Mouse (Mus musculus) liver, adult 2 months (tissue): Measurements from ENCODE around the gene Pknox1. TPM values are rescaled to one million over a fixed set of nuclear protein-coding genes. Genes with fewer than 3 reads are reported as not detected.

ENCODE experiments used
- DNase-seq: peaks from one replicate; pipeline ENCODE4 v3.0.0-alpha.2; 2011; ENCODE audit warnings: low read depth, low spot score; ENCODE audit errors: extremely low read depth
- H3K27ac ChIP-seq: fragments of 200-500 bp; replicated peaks from 2 replicates; pipeline ENCODE4 v1.5.1; 2012; ENCODE audit warnings: low read depth, mild to moderate bottlenecking, control low read depth, inconsistent platforms, low read length; ENCODE audit not compliant: insufficient read depth
- H3K27me3 ChIP-seq: fragments of 200-500 bp; 2 replicates; pipeline ENCODE4 v1.6.1; 2012; ENCODE audit warnings: mild to moderate bottlenecking, moderate library complexity, low read length, inconsistent platforms; ENCODE audit not compliant: control insufficient read depth, insufficient read depth
- H3K36me3 ChIP-seq: fragments of 200-500 bp; 2 replicates; pipeline ENCODE4 v1.6.1; 2012; ENCODE audit warnings: low read length, inconsistent platforms; ENCODE audit not compliant: control insufficient read depth, insufficient read depth
- H3K4me1 ChIP-seq: fragments of 200-500 bp; 2 replicates; pipeline ENCODE4 v1.6.1; 2011; ENCODE audit warnings: low read length; ENCODE audit not compliant: control insufficient read depth, insufficient read depth
- H3K4me3 ChIP-seq: fragments of 200-500 bp; 2 replicates; pipeline ENCODE4 v1.5.1; 2011; ENCODE audit warnings: low read depth, mild to moderate bottlenecking, control low read depth, low read length, moderate library complexity; ENCODE audit not compliant: insufficient read depth
- H3K79me2 ChIP-seq: fragments of 200-500 bp; 2 replicates; pipeline ENCODE4 v1.6.1; 2012; ENCODE audit warnings: inconsistent platforms, mild to moderate bottlenecking, low read length, moderate library complexity; ENCODE audit not compliant: control insufficient read depth, insufficient read depth
- H3K9ac ChIP-seq: fragments of 200-500 bp; 2 replicates; pipeline ENCODE4 v1.6.1; 2012; ENCODE audit warnings: low read depth, mild to moderate bottlenecking, control low read depth, inconsistent platforms, low read length
- CTCF ChIP-seq: fragments of 200-500 bp; IDR thresholded peaks from 2 replicates; pipeline ENCODE4 v1.5.1; 2011; ENCODE audit warnings: low read depth, low read length, control low read depth
- POLR2A ChIP-seq: fragments of 200-500 bp; IDR thresholded peaks from 2 replicates; pipeline ENCODE4 v1.6.1; 2011; ENCODE audit warnings: low read length, control low read depth; ENCODE audit not compliant: insufficient read depth; ENCODE audit errors: extremely low read depth
- WGBS: fragments of 180-500 bp; shearing (Covaris S2); methylation state at CpG from one replicate; pipeline ENCODE4 v1.1.7; 2018; 5-methylcytosine and 5-hydroxymethylcytosine counted together
- polyA plus RNA-seq: library from polyadenylated mRNA; depleted of rRNA; stranded (reverse); fragments of >200 nt; gene quantifications from 2 replicates; pipeline ENCODE4 v1.2.3, GENCODE M21; 2012
- total RNA-seq: library from RNA; depleted of rRNA; stranded (reverse); fragments of >200 nt; gene quantifications from 2 replicates; pipeline ENCODE4 v1.2.3, GENCODE M21; 2014

Pknox1 gene
- total and polyA plus RNA-seq, 2 experiments, result 10.3 to 10.7 TPM

DNA sequence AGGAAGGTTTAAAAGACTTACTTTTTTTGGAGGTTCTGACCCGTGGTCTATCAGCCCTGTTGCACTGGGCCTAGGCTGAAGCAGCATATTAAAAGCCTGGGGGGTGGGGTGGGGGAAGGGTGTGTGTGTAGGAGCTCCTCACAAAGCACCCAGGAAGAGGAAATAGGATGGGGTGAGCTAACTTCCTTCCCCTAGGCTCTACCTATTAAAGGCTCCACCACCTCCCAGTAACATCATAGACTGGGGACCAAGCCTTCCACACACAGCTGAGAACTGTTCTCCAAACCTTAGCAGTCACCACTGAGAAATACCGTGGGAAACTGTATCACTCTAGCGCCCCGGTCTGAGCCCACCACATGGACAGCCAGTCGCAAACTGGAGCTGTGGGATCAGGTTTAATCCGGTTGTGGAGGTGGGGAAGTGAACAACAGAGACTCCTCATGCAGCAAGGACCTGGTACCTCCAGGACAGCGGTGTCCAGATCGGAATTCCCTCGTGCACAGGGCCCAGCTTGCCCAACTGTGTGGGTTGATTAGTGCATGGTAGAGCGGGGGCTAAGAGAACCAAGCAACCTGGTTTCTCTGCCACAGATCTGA, 6.5 kb upstream of the Pknox1 start:
- WGBS, result 87% methylated on average over 10 of the region's 10 CpGs
- DNase-seq, result no peak

GRCm38 (mm10) chr17:31559021-31559789, 5.3 kb upstream of the Pknox1 start:
- DNase-seq, result no peak
- Histone ChIP-seq H3K27ac (no peak overlapping the region), H3K36me3 (no peaks in the 10 kb centered on the region), H3K79me2 (no peaks in the 10 kb centered on the region), H3K4me1 (peaks cover 2% of the 10 kb centered on the region; the same call in 1 of the 2 replicates), H3K4me3 (no peak overlapping the region), H3K9ac (no peak overlapping the region), H3K27me3 (no peaks in the 10 kb centered on the region)
- no peak for TF ChIP-seq POLR2A
- no peak for TF ChIP-seq CTCF
- WGBS, result 86% methylated on average over 11 of the region's 11 CpGs

More for the DNA sequence above, 6.5 kb upstream of the Pknox1 start:
- TF ChIP-seq CTCF, result no peak
- TF ChIP-seq POLR2A, result no peak
- Histone ChIP-seq H3K9ac (no peak overlapping the region), H3K4me3 (no peak overlapping the region), H3K79me2 (no peaks in the 10 kb centered on the region), H3K27me3 (no peaks in the 10 kb centered on the region), H3K36me3 (no peaks in the 10 kb centered on the region), H3K27ac (no peak overlapping the region), H3K4me1 (no peaks in the 10 kb centered on the region)

DNA sequence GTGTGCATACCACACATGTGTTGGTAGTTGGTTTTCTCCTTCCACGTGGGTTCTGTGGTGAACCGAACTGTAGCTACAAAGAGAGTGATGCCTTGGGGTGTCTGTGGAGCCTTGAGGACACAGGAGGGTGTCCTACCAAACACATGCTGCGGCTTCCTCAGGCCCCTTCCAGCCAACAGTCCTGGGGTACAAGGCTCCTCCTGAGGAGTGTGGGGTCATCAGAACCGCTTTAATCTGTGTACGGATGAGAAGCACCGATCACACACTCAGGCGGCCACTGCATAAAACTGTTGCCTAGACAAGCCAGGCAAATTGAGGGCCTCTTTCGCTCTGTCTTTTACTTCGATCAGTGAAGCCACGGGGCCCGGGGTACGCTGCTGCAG, 911 bp upstream of the Pknox1 start:
- peak overlapping the region; percentile 71 for H3K4me3 ChIP-seq
- DNase-seq, result no peak
- peak overlapping the region; percentile 69 for H3K9ac ChIP-seq
- no peaks in the 10 kb centered on the region for H3K36me3 ChIP-seq
- TF ChIP-seq CTCF (no peak), POLR2A (no peak)
- H3K79me2 ChIP-seq, result peaks cover 26% of the 10 kb centered on the region
- WGBS, result 8% methylated on average over 12 of the region's 12 CpGs
- H3K4me1 ChIP-seq, result peaks cover 15% of the 10 kb centered on the region
- peak overlapping the region; percentile 89 for H3K27ac ChIP-seq
- no peaks in the 10 kb centered on the region for H3K27me3 ChIP-seq

DNA sequence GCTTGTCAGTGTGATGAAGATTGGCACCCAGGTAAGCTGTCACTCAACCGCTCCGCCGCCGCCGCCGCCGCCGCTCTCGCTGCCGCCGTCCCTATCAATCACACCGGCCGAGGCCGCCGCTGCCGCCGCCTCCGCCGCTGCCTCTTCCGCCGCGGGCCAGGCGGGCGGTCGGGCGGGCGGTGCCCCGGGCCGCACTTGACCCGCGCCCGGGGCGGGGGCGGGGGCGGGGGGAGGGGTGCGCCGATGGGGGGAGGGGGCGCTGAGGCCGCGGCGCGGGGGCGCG, 265 bp downstream of the Pknox1 start:
- DNase-seq, result no peak
- Histone ChIP-seq H3K36me3 (no peaks in the 10 kb centered on the region), H3K4me1 (peaks cover 15% of the 10 kb centered on the region), H3K27me3 (no peaks in the 10 kb centered on the region), H3K4me3 (peak overlapping the region; percentile 100), H3K27ac (peak overlapping the region; percentile 86), H3K79me2 (peaks cover 29% of the 10 kb centered on the region), H3K9ac (peak overlapping the region; percentile 100)
- TF ChIP-seq CTCF, result no peak
- peak; percentile 50; the same call in 1 of the 2 replicates for TF ChIP-seq POLR2A
- WGBS, result 1% methylated on average over 24 of the region's 44 CpGs

- Histone ChIP-seq H3K27me3 (no peaks in the 10 kb centered on the region), H3K79me2 (peaks cover 29% of the 10 kb centered on the region), H3K27ac (peak overlapping the region; percentile 86), H3K4me3 (peak overlapping the region; percentile 100), H3K9ac (peak overlapping the region; percentile 100), H3K36me3 (no peaks in the 10 kb centered on the region), H3K4me1 (peaks cover 15% of the 10 kb centered on the region)
- 2% methylated on average over 78 of the region's 88 CpGs for WGBS
- peak; percentile 35 for DNase-seq
- TF ChIP-seq CTCF, result 0 out of 2 replicates have a peak, but pooled peaks have one; percentile 8
- no peak for TF ChIP-seq POLR2A
These were observed 865 bp downstream of the Pknox1 start for GRCm38 (mm10) chr17:31565141-31566056.
